Mouse (Mus musculus): ENCODE results near the gene Rnf148. TPM values are rescaled to one million over a fixed set of nuclear protein-coding genes. Genes with fewer than 3 reads are reported as not detected.

Rnf148 gene
- polyA plus RNA-seq, 1 experiment from 2014 or later = 0.09 TPM

GRCm38 (mm10) chr6:23637081-23637480 is 17.9 kb downstream of the Rnf148 start:
- Histone ChIP-seq H3K9ac (ENCODE audit: low read depth, low read length) (no peak overlapping the region), H3K4me2 (replicated peaks; ENCODE audit: low read depth) (no peak overlapping the region), H3K27ac (ENCODE audit: low read depth, low read length) (no peak overlapping the region), H3K27me3 (replicated peaks; ENCODE audit: control insufficient read depth, insufficient read depth, low read length) (no peaks in the 10 kb centered on the region), H3K9me3 (ENCODE audit: control insufficient read depth) (no peaks in the 10 kb centered on the region), H3K4me1 (replicated peaks; ENCODE audit: control insufficient read depth, insufficient read depth, low read length) (no peaks in the 10 kb centered on the region), H3K4me3 (ENCODE audit: low read depth, low read length) (no peak overlapping the region), H3K36me3 (ENCODE audit: control insufficient read depth, insufficient read depth) (no peaks in the 10 kb centered on the region)
- WGBS = 63% methylated on average over 3 of the region's 3 CpGs
- ATAC-seq = no peak
- no peak for TF ChIP-seq CTCF (IDR thresholded peaks at IDR 0.05; ENCODE audit: low read depth)

- Histone ChIP-seq H3K27me3 (replicated peaks; ENCODE audit: control insufficient read depth, insufficient read depth, low read length) (no peaks in the 10 kb centered on the region), H3K4me1 (replicated peaks; ENCODE audit: control insufficient read depth, insufficient read depth, low read length) (no peaks in the 10 kb centered on the region), H3K36me3 (ENCODE audit: control insufficient read depth, insufficient read depth) (no peaks in the 10 kb centered on the region), H3K4me3 (ENCODE audit: low read depth, low read length) (no peak overlapping the region), H3K9me3 (ENCODE audit: control insufficient read depth) (no peaks in the 10 kb centered on the region), H3K4me2 (replicated peaks; ENCODE audit: low read depth) (no peak overlapping the region), H3K27ac (ENCODE audit: low read depth, low read length) (no peak overlapping the region), H3K9ac (ENCODE audit: low read depth, low read length) (no peak overlapping the region)
- ATAC-seq = no peak
- WGBS = 88% methylated on average over 3 of the region's 3 CpGs
- no peak for TF ChIP-seq CTCF (IDR thresholded peaks at IDR 0.05; ENCODE audit: low read depth)
Observed at GRCm38 (mm10) chr6:23635208-23635607, 19.7 kb downstream of the Rnf148 start.

DNA sequence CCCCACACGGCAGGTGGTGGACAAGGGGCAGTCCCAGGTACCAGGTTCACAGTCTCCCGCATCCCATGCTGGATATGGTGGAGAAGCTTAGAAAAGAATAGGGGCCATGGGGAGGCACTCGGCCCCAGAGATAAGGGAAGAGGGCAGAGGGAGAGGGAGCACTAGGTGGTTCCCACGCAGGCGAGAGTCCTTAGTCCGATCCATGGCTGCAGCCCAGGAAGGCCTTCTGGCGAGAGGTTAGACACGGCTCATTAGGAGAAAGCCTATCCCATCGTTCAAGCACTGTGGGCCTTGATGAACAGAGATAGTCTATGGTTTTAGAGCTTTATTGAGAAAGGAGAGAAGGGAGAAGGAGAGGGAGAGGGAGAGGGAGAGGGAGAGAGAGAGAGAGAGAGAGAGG is 20.9 kb downstream of the Rnf148 start:
- 87% methylated on average over 9 of the region's 9 CpGs for WGBS
- H3K27ac ChIP-seq (ENCODE audit: low read depth, low read length) = no peak overlapping the region
- no peak for ATAC-seq
- no peak for TF ChIP-seq CTCF (IDR thresholded peaks at IDR 0.05; ENCODE audit: low read depth)
- H3K4me1 ChIP-seq (replicated peaks; ENCODE audit: control insufficient read depth, insufficient read depth, low read length) = no peaks in the 10 kb centered on the region
- H3K4me3 ChIP-seq (ENCODE audit: low read depth, low read length) = no peak overlapping the region
- H3K27me3 ChIP-seq (replicated peaks; ENCODE audit: control insufficient read depth, insufficient read depth, low read length) = no peaks in the 10 kb centered on the region
- H3K4me2 ChIP-seq (replicated peaks; ENCODE audit: low read depth) = no peak overlapping the region
- no peaks in the 10 kb centered on the region for H3K36me3 ChIP-seq (ENCODE audit: control insufficient read depth, insufficient read depth)
- H3K9me3 ChIP-seq (ENCODE audit: control insufficient read depth) = no peaks in the 10 kb centered on the region
- H3K9ac ChIP-seq (ENCODE audit: low read depth, low read length) = no peak overlapping the region

DNA sequence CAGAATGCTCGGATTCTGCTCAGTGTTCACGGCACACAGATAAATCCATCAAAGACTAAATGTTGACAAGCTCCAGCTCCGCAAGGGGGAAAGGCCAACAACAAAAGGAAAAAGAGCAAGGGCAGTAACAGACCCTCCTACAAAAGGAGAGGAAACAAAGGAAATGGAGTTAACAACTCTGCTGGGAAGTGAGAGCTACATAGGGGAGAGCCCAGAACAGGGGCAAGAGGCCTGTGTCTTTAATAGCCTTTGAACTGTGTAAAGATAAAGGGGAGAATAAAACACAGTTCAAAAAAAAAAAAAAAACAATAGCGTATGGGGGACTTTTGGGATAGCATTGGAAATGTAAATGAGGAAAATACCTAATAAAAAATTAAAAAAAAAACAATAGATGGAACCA is 24.5 kb downstream of the Rnf148 start:
- Histone ChIP-seq H3K4me1 (replicated peaks; ENCODE audit: control insufficient read depth, insufficient read depth, low read length) (no peaks in the 10 kb centered on the region), H3K27me3 (replicated peaks; ENCODE audit: control insufficient read depth, insufficient read depth, low read length) (no peaks in the 10 kb centered on the region), H3K27ac (ENCODE audit: low read depth, low read length) (no peak overlapping the region), H3K9me3 (ENCODE audit: control insufficient read depth) (no peaks in the 10 kb centered on the region), H3K9ac (ENCODE audit: low read depth, low read length) (no peak overlapping the region), H3K4me3 (ENCODE audit: low read depth, low read length) (no peak overlapping the region), H3K4me2 (replicated peaks; ENCODE audit: low read depth) (no peak overlapping the region), H3K36me3 (ENCODE audit: control insufficient read depth, insufficient read depth) (no peaks in the 10 kb centered on the region)
- no peak for ATAC-seq
- 33% methylated on average over 4 of the region's 4 CpGs for WGBS
- TF ChIP-seq CTCF (IDR thresholded peaks at IDR 0.05; ENCODE audit: low read depth) = no peak

Other genes with a start within 250 kb of the Rnf148 start
- gene Rnf133, start 4.8 kb downstream of the Rnf148 start, polyA plus RNA-seq (2015; fragmentation: Nextera tagmentation; extraction: Ambion mirVana) = not detected in 2 replicates
- 1.3 and 1.6 TPM in 2 replicates for gene Cadps2, start 184.3 kb upstream of the Rnf148 start, polyA plus RNA-seq (2015; fragmentation: Nextera tagmentation; extraction: Ambion mirVana)